Mouse (Mus musculus): ENCODE data around the gene Naif1.

The Naif1 gene

DNA sequence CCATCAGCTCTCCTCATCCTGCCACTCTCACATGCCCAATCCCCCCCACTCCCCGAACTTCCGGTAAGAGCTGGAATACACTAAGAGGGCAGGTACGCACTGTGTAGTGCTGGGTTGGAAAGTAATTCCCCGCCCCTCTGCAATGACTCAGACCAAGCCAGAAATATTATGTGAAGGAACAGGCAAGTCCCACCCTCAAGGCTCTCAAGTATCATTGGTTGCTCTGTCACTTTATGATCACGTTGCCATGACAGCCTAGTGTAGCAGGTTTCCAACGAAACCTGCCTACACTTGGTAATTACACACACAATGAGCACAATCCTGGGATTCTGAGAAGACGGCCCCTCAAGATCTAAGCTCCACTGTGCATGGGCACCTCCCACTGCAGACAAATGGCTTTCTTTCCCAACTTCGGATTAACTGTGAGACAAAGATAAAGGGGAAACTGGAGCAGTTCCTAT is 22.0 kb upstream of the Naif1 start:
- no peak for DNase-seq

DNA sequence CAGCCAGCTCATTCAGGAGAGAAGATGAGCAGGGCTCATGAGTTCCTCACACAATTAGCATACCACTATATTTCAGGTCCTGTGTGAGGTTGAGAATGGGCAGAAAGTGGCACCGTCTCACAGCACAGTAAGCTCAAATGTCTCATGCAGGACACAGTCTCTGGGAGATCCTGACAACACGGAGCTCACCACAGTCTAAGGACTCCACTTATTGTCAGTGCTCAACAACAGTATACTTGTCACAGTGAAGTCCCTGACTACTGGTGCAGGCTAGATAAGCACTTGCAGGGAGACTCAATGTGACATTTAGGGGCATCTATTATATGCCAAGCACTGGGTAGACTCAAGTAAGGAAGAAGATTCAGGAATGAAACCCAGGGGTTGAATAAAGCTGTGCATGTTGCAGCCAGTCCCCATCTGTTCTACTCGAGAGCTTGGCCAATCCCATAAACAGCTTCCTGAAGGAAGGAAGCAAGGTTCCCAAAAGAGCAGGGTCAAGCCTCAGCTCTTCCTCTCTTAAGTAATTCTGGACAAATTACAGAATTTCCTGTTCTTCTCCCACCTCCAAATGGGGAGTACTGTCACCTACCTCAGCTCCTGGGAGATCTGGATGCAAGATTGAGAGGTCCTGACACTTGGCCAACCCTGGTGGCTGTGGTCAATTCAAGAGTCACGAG is 20.9 kb upstream of the Naif1 start:
- no peak for DNase-seq

DNA sequence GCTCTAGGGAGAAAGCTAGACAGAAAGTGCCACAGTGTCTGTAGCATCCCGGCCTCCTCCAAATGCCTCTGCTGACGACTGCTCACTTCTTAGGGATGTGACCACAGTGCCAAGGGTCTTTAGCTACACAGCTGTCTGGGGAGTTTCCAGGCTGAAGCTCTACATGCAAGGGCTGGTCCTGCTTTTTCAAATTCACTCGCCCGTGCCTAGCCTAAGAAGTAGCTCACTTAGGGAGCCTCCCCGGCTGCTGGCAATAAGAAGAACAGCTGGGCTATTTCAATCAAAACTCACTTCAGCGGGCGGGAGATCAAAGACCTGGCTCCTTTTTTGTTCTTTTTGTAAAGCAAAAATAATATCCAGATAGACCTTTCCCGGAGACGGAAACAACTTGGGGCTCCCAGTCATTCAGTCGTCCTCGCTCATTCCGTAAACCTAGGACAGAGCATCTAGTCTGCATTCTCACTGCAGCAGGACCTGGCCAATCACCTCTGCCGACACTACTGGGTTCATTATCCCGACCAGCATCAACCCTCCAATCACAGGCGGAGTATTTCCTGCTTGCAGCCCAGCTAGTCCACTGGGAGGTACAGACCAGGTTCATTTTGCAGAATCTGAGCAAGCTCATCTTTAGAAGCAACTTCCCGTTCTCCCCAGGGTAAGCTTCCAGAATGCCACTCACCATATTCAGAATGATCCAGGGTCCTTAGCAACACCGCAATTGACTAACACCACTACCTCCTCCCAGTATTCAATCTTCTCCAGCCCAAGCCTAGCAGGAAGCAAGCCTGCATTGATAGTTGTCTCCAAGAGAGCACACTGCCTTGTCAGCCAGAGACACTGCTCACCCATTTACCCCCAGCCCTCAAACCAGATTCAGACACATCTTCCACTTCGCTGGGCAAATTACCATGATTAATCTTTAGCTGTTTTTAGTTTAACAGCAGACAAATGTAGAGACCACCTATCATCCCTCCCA is 19.3 kb upstream of the Naif1 start:
- no peak for DNase-seq

DNA sequence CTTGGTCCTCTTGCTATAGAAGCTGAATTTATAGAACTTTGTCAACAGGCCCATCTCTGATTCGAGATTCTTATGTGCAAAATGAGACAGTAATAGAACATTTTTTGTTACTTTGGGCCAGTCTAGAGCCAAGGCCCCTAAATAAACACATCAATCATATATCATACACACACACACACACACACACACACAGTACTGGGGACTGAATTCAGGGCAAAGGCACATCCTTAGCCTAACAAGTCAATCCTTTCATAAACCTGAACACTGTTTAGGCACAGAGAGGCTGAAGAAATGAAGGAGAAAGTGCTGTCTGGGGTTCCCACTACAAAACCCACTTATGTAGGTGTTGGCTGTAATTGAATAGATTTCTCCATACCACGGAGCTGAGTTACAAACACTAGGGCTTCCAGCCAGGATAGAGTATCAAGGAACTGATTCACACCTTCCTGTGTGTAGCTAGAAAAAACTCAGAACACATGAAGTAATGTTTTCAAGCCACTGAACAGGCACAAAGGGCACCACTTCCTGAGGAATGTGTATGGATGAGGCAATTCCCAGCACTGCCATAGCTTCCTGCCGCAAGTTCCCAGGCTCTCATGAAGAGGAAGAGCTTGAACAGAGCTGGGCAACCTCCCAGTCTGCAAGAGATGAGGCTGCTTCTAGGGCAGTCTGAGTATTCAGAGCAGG is 13.4 kb upstream of the Naif1 start:
- no peak for DNase-seq

DNA sequence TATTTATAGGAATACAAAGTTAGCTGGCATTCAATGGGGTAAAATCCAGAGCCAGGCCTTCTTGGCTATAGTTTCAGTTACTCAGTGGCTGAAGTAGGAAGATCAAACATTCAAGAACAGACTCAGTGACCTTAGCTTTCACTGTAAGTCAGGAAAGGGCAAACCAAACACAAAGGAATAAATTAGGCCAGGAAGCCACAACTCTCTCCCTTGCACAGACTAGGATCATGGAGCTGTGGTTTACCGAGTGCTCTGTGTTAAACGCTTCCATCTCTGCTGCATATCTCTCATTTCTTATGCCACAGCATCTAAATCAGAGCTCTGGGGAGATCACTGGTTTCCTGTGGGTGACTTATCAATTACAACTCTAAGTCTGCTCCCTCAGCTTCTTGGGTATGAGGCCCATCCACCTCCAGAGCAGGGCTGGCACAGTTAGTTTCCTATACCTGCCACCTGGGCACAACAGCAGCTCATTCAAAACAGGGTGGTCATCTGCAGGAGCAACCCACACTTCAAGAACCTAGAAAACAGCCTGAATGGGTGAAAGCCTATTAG is 12.6 kb upstream of the Naif1 start:
- DNase-seq: no peak

DNA sequence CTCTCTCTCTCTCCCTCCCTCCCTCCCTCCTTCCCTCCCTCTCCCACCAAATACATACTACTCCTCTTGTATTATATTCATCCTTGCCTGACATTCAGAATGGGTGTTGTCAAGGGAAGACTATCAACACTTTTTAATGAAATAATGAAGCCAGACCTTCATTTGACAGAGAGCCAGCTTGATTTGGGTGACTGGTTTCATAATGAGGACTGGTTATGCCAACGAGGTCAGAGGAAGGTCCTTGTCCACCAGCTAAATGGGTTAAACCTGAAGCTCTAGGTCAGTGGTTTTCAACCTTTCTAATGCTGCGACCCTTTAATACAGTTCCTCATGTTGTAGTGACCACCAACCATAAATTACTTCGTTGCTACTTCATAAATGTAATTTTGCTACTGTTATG is 11.5 kb upstream of the Naif1 start:
- no peak for DNase-seq

DNA sequence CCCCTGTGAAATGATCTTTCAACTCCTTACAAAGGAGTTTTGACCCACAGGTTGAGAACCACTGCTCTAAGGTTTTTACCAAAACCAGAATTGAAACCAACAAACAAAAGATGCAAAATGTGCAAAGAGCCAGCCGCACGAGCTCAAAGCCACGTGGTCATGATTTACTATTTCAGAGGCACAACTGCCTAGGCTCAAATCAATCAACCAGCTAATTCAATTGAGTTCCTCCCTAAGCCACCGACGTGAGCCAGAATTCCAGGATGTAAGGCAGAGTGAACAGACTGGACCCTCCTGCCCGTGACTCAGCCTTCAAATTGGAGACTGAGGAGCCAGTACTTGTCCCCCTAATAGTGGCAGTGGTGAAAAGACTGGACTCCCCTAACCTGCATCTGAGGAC is 11.1 kb upstream of the Naif1 start:
- DNase-seq: no peak

DNA sequence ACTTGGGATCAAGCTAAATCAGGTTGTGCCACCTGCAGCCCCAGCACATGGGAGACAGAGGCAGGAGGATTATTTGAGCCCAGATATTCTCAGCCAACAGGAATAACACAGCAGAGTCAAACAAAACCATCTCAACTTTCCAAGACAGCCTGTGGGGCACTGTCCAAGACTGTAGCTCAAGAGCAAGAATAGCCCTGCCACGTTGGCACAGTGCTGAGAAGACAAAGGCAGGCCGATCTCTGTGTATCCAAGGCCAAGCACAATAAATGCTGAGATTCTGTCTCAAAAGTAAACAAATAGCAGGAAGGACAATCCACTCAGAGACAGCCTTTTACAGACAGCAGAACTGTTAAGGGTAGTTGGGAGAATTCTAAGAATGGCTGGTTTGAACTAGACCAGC is 10.1 kb upstream of the Naif1 start:
- DNase-seq: no peak

DNA sequence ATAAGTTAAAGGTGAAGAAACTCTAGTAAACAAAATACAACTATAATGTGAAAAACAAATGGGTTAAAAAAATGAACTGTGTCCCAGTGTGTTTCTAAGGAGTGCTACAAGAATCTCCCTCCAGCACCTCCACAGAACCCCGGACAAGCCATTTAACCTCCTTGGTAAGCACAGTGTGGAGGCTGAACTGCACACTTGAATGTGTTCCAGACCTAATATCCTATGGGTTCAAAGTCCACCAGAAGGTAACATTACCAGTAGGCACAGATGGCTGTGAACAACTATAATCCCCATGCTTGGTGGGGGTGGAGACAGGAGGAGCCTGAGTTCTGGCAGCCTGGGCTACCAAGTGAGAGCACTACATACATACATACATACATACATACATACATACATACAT is 9.6 kb upstream of the Naif1 start:
- DNase-seq: no peak

DNA sequence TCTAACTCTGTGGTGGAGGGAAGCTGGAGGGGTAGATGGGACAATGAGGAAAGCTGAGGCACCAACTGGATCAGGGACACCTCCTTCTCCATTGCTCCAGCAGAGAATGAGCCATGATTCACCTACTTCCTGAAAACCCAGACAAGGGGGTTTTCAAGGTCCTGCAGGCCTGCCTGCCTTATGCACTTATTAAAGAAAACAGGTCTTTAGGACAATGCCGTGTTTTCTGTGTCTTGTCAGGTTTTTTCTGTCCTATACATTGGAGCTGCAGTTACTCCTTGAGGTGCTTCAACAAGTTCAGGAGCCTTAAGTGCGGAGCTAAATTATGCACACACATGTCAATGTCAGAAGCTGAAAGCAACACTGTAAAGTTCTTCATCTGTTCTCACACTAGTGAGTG is 8.7 kb upstream of the Naif1 start:
- DNase-seq: no peak

DNA sequence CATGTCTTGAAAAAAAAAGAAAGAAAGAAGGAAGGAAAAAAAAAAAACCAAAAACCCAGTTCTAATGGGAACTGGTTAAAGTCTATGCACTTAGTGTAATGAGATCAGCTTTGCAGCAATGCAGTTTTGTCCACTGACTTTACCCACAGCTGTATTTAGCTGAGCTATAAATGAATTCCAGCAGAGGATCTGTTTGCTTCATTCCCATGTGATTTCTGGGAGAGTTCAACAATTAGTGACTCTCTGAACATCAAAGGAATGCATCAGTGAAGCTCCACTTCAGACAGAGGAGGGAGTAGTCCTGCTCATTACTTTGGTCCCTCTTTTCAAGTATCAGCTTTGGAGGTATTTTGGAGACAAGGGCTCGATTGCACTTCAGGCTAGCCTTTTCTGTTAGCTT is 4.7 kb upstream of the Naif1 start:
- DNase-seq: no peak

DNA sequence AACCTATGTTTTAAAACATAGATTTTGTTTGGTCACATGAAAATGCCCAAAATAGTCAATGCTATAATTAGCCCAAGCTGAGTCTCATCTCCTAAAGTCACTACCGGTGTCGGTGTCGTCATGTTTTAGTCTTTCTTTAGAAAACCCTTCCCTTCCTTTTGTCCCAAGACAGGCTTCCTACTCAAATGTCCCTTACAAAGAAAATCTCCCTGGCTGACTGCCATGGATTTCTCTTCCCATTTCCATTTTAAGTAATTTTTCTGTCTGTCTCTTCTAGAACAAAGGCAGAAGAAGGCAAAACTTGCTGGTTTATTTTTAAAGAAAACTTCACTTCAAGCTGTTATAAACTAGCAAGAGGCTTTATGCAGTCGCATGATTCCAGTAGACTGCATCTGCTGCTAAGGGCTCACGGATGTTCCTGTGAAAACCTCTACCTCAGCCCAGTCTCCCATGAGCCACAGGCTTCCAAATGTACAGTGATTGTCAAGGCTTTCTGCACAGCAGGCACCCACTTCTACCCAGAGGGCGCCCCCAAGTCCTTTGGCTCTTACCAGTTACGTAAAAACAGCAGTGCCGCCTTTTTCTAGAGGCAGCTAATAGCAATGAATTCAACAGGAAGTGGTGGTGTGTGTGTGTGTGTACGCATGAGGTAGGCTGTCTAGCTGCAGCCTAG is 2.9 kb upstream of the Naif1 start:
- DNase-seq: peak; percentile 66 to 76

DNA sequence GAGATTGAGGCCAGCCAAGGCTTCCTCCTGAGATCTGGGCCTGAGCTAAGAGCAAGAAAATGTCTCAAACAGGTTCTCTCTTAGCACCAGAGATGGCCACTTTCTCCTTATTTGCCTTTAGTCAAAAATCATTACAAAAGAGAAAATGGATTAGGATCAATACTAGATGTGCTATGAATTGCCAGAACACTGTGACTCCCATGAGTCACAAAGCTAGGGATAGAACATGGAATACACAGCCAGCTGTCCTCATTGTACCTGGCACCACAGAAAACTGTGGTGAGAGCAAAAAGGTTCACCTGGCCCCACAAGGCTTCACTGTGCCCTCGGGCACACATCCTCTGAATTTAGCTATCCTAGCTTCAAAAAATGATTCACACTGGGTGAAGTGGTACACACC is 1.8 kb upstream of the Naif1 start:
- DNase-seq: no peak

DNA sequence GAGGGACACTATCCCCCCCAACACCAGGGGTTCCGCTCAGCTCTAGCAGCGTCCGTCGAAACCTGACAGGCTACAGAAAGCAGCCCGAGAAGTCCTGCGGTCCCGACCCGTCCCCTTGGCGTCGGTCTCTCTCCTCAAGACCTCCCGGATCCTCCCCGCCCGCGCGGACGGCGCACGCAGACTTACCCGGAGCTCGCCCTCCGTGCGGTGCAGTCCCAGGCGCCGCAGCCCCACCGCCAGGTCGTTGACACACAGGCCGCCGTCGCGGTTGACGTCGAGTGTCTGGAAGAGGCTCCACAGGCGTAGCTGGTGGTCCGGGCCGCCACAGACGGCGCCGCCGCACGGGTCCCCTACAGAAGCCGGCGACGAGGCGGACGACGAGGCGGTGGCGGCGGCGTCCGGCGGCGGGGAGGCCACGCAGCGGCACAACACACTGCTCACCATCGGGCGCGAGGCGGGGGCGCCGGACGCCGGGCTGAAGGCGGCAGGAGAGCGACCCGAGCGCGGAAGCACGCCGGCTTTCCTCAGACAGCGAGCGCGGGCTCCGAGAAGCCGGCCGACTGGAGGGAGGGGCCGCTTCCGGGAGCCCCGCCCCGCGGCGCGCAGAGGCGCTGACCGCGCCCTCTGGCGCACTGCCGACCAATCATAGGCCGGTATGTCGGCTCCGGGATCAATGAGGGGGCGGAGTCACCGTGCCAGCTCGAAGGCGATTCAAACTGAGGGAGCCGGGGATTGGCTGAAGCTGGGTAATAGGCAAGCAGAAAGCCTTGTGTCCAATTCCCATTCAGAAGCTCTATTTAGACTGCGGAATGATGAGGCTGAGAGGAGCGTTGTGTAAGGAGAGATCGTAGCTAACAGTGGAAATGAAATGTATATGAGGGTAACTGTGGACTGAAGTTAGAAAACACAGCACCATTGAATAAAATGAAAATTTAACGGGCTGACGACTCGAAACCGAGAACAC is 906 bp downstream of the Naif1 start, which contains the start of gene Slc25a25:
Slc25a25 (minus strand) TSS at position 565 of the 964 bp plus-strand sequence.
- DNase-seq: peak; percentile 95 to 98

DNA sequence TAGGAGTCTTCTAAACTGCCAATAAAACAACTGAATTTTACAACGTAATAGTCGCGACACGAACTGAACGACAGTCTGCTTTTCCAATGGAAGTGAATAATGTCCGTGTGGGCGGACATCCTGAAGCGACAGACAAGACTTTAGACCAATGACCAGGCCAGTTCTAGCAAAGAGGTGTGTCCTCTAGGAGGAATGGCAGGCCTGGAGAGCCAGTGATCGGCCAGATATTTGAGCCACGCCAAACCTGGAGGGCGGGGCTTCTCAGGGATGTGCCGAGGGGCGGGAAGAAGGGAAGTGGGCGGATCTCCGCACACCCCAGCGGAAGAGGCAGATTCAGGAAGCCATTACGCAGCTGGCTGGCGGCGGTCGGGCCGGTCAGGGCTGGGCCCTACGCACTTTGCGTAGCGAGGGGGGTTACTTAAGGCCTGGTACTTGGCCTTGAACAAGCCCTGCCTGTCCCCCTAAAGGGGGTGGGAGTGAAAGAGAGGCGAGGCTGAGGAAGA is 1.7 kb downstream of the Naif1 start:
- DNase-seq: peak; percentile 96 to 98

DNA sequence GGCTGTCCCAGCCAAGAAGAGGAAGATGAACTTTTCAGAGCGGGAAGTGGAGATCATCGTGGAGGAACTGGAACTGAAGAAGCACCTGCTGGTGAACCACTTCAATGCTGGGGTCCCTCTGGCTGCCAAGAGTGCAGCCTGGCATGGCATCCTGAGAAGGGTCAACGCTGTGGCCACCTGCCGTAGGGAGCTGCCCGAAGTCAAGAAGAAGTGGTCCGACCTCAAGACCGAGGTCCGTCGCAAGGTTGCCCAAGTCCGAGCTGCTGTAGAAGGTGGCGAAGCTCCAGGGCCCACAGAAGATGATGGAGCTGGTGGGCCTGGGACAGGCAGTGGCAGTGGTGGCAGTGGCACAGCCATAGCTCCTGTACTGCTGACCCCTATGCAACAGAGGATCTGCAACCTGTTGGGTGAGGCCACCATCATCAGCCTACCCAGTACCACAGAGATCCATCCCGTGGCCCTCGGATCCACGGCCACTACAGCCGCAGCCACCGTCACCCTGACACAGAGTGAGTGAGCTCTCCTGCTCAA is 2.2 kb downstream of the Naif1 start:
- peak in 1 of 2 experiments; percentile 54 for DNase-seq

DNA sequence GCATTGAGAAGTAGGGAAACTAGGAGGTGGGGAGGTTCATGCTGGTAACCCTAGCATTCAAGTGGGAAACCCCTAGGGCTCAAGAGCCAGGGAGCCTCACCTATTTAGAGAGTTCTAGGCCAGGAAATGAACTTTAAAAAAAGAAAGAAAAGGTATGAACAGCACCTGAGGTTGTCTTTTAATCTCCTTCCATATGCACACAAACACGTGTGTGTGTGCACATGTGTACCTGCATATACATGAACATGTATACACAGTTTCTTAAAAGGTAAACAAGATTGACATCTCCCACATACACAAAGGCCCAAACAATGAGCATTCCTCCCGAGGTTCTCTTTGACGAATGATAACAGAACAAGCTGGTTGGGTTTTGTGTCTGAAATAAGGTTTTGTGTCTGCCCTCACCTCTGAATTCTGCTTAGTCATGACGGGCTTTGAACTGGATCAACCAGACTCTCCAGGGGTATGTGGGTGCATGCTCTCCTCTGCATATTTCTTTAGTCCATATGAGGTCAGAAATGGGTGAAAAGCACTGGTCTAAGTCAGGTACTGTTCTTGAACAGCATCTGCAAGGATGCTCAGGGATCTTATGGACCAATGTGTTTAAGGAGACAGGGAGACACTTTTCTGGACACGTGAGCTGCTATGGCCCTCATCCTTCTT is 3.5 kb downstream of the Naif1 start:
- no peak for DNase-seq

DNA sequence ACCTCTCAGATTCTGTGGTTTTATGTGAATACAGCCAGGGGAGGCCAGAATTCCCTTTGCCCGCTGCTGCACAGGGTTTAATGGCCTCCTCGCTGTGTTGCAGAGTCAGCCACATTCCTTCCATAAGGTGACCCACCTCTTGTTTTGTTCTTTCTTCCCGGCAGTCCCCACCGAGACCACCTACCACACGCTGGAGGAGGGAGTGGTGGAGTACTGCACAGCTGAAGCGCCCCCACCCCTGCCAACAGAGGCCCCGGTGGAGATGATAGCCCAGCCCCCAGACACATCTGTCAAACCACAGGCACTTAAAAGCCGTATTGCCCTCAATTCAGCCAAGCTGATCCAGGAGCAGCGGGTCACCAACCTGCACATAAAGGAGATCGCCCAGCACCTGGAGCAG is 4.4 kb downstream of the Naif1 start:
- peak in 1 of 2 experiments; percentile 39 for DNase-seq

DNA sequence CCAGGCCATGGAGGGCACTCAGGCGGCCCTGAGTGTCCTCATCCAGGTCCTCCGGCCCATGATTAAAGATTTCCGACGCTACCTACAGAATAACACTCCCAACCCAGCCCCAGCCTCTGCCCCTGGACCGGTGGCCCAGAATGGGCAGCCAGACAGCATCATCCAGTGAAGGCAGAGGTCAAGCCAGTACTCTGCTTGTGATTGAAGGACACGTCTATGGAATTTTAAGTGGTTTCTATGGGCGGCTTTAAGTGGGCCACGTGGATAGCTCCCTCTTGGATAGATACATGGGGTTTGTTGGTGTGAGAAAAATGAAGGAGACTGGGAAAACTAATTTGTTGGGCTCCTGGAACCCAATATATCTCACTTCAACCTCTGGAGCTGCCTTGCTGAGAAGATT is 4.8 kb downstream of the Naif1 start:
- DNase-seq: no peak

DNA sequence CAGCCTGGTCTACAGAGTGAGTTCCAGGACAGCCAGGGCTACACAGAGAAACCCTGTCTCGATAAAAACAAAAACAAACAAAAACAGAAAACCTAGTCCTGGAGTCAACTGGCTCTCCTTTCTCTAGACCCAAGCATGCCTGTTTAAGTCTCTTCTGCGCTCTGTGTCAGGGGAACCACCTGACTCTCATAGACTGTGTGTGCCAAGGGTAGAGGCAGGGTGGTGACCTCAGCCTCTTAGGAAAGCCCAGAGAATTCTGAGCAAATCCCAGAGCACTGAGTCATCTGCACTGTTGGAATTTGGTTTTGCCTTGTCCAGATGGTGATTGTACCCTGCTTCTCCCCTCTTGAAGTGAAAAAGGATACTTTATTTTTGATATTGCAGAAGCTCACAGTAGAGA is 8.0 kb downstream of the Naif1 start:
- DNase-seq: no peak
